Mouse (Mus musculus) CD4-positive helper T cell, adult 2 months (primary cell): ENCODE results near the gene Slamf7.

Experiments used
- DNase-seq: peaks from one replicate; pipeline ENCODE4 v3.0.0-alpha.2; 2012; ENCODE audit warnings: low read depth, missing footprints, low spot score

Gene Slamf7

DNA sequence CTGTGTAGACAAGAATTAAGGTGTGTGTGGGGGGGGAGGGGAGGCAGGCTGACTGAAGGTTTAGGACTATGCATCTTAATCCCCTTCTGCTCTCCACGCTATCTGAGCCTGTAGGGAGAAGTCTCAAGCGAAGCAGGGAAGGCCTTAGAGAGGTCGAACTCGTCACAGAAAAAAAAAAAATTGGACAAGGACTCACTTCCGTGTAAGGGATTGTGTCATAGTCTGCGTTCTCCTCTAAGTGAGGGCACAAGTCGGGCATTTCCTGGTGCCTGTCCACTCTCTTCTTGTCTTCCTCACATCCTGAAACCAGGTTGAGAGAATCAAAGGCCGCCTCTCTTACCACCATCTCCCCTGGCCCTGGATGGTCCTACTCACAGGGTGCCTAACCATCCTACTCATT is 15.7 kb downstream of the Slamf7 start:
- DNase-seq: no peak

DNA sequence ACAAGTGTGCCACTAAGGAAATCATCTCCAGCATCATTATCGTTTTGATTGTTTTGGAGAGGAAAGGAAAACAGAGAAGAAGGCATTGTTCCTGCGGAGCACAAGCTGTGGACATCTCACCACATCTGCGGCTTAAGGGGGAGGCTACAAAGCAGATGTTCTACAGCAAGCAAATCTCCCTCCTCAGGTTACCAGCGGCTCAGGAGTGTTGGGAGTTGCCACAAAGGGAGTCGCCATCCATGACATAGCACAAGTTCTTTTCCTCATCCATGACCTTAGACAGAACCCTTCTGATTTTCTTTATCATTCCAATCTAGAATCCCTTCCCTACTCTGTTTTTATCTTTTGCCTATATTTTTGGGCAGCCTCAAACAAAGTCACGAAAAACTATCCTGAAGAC is 17.1 kb downstream of the Slamf7 start:
- DNase-seq: no peak

DNA sequence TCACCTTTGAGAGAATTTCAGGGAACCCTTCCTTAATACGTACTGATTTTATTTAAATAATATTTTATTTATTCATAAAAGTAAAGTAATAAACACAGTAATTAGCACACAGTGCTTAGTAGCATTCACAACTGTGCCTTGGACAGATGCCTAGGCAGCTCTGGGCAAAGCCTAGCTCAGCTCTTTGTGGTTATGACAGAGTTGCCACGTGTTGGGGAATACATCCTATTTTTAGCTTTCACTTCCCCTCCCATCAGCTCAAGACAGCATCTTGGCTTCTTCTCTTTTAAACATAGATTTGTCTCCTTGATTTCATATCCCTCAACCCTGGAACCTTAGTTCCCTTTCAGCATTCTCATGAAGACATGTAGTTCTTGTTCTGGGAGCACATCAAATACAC is 21.4 kb downstream of the Slamf7 start:
- peak; percentile 38 for DNase-seq

DNA sequence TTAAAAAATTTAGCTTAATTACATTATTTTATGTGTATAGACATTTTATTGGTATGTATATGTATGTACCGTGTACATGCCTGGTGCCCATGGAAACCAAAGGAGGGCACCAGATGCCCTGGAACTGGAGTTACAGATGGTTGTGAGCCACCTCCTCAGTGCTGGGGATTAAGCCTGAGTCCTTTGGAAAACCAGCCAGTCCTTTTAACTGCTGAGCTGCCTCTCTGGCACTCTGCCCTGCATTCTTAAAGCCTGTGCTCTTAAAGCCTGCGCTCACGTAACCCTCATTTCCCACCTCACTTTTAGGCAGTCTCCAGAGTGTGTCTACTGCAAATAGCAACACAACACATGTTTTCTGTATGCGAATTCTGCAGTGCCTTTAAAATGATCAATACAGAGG is 21.9 kb downstream of the Slamf7 start:
- no peak for DNase-seq

DNA sequence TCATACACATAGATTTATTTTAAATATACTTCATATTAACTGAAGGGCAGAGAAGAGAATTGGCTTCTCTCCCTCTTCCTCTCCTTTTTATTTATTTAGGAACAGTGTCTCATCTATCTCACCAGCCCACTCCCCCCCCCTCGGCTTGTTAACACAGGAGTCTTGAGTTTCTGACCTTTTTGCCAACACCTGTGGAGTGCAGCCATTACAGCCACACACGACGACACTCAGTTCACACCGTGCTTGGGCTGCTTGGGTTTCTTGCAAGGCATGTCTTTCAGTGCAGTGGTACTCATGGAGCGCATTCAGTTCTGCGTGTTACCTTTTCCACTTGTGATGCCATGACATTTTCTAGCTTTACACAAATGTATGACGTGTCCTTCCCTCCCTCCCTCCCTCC is 22.8 kb downstream of the Slamf7 start:
- DNase-seq: no peak

GRCm38 (mm10) chr1:171629168-171629567 is 23.7 kb downstream of the Slamf7 start:
- DNase-seq: peak; percentile 68

DNA sequence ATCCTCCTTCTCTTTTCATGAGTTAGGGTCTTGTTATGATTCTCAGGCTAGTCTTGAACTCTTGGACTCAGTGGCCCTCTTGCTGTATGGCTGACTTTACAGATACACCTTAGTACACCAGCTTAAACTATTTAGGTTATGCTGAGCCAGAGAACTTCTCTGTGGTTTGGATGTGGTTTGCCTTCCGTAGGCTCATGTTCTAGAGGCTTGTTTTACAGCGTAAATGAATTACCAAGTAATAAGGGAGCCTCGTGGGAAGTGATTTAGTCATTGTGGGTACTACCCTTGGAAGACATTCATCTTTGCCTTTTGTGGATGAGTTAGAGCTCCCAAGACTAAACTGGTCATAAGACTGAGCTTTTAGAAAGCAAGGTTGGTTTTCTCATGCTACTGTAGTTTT is 25.0 kb downstream of the Slamf7 start:
- peak; percentile 49 for DNase-seq

DNA sequence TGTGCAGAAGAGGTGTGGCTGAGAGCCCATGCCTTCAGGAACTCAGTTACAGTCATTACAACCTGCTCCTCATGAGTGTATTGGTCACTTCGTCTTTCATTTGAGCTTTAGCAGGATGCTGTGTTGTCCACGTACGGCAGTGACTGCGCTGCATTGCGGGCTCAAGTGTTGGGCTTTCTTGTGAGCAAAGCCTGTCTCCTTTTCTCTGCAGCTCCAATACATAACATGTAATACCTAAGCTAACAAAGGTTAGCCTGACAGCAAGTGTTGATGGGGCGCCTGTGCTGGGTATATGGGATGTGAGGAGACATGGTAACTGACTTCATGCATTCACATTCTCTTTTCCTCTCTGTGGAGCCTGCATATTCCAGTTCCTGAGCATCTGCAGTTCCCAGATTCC is 32.7 kb downstream of the Slamf7 start:
- no peak for DNase-seq

GRCm38 (mm10) chr1:171619645-171620044 is 33.2 kb downstream of the Slamf7 start:
- DNase-seq: no peak

DNA sequence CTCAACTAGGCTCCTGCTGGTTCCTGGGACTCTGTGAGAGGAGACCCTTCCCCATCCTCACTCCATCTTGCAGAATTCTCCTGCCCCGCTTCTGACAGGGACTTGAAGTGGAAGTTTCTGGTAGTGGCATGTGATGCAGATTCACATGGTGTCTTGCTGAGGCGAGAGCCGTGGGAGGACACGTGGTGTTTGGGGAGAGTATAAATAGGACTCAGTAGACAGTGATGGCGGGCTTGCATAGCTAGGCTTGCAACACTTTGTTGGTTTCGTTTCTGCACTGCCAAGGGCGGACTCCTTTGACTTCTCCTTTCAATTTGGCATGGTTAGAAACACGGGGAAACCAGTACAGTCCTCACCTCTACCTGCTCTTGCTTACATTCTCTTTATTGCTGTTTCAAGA is 33.8 kb downstream of the Slamf7 start:
- DNase-seq: peak; percentile 42

GRCm38 (mm10) chr1:171616881-171617515 is 35.8 kb downstream of the Slamf7 start:
- DNase-seq: no peak

GRCm38 (mm10) chr1:171613962-171614361 is 38.9 kb downstream of the Slamf7 start:
- DNase-seq: peak; percentile 51

GRCm38 (mm10) chr1:171610781-171611180 is 42.1 kb downstream of the Slamf7 start:
- DNase-seq: peak; percentile 58

DNA sequence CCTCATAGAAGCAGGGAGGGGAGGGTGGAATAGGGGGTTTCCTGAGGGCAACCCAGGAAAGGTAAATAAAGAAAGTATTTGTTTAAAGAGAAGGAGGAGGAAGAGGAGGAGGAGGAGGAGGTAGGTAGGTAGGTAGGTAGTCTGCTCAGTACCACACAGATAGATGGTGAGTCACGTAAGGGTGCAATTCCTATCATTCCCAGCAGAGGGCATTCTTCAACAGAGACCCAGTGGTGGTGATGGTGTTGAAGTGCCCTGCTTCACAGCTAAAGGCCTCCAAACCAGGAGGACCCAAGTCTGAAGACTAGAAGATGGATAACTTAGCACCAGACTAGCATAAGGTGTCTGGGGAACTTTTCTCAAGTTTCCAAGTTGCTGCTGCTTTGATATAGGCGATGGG is 42.8 kb downstream of the Slamf7 start:
- peak; percentile 61 for DNase-seq

DNA sequence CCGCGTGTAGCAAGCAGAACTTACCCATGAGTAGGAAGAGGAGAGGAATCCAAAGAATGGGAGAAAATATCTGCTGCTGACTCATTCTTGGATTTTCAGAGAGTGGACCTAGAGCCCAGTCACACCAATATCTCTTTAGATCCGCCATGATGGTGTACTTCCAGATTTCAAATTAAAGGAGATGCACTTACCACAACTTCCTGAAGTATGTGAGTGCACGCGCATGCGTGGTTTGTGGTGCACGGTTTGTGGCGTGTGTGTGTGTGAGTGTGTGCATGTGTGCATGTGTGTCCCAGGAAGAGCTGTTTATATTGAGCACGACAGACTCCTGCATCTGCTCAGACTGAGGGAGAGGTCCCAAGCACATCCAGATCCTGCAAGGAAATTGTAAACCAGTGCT is 45.7 kb downstream of the Slamf7 start, which contains the start of gene Ly9:
Gene Ly9, minus strand, starts transcription at position 235 of the 400 bp plus-strand sequence.
- peak; percentile 94 for DNase-seq

GRCm38 (mm10) chr1:171606656-171607055 is 46.2 kb downstream of the Slamf7 start:
- peak; percentile 47 for DNase-seq

GRCm38 (mm10) chr1:171604686-171605085 is 48.1 kb downstream of the Slamf7 start:
- no peak for DNase-seq

DNA sequence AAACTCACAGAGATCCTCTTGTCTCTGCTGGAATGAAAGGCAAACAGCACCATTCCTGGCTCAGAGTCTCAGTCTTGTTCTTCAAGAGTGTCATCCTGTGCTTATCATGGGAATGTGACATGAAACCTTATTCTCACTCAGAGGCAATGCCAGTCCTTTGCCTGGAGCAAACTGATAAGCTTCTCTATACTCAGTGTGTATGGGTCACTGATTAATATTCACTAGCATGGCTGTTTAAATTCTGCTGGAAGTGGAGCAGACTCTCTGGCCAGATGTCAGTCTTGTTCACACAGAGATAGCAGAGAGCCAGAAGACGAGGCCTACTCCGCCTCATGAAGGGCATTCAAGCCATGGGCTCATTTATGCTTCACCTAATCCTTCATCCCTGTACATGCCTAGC is 68.3 kb downstream of the Slamf7 start:
- DNase-seq: no peak
